16 mouse cellular contexts compared by ENCODE assay signal in genomic region chr6:91226058-91226457, GRCm38 (mm10). TPM values are rescaled to one million over a fixed set of nuclear protein-coding genes. Genes with fewer than 3 reads are reported as not detected.
DNase-seq lines count a peak whose midpoint lies in the region; TF ChIP-seq lines count a peak whose summit lies in the region.
"Had no signal": no experiment of that assay in that cellular context is flagged by ENCODE, and none has a peak within 500 bp of the region (broad histone marks: within the 10 kb centered on the region; RNA-seq: fewer than 3 reads in every experiment).

No protein-coding gene starts in this region.

- WGBS in cerebellum, adult 2 months: 78% methylated on average over 1 of the region's 1 CpGs

- H3K27me3 ChIP-seq in C2C12 (ENCODE audit: control insufficient read depth, insufficient read depth, insufficient read length) (no peaks in the 10 kb centered on the region), myocyte (ENCODE audit: control insufficient read depth, insufficient read depth, insufficient read length) (no peaks in the 10 kb centered on the region)
- H3K27me3 ChIP-seq in cerebellum, adult 2 months (ENCODE audit: control insufficient read depth, insufficient read depth, low read length): no peaks in the 10 kb centered on the region
- H3K27me3 ChIP-seq: Patski had no signal

- H3K27ac ChIP-seq in cerebellum, adult 2 months (ENCODE audit: insufficient read depth, low read length): no peak overlapping the region

- TF ChIP-seq CTCF in C2C12 (IDR thresholded peaks at IDR 0.05; ENCODE audit: control insufficient read depth, insufficient read depth, insufficient read length): no peak
- TF ChIP-seq CTCF in cerebellum, adult 2 months (IDR thresholded peaks at IDR 0.05; ENCODE audit: borderline replicate concordance, insufficient read depth, low read depth, low read length): no peak

- H3ac ChIP-seq in C2C12 (ENCODE audit: control insufficient read depth, insufficient read length, low read depth) (no peak overlapping the region), myocyte (ENCODE audit: control insufficient read depth, insufficient read length) (no peak overlapping the region)

- H3K79me3 ChIP-seq in C2C12 (ENCODE audit: low read depth): peaks cover 41% of the 10 kb centered on the region

- DNase-seq in lung, postnatal 36 days: no peak
- DNase-seq in cerebellum, adult 2 months: no peak
- DNase-seq: adrenal gland, adult 2 months; adrenal gland, adult 8-10 months; adrenal gland, postnatal 10 days; adrenal gland, postnatal 14 days; adrenal gland, postnatal 25 days; adrenal gland, postnatal 36 days; B cell, adult 2 months; cerebellum, adult 11 months; cerebellum, adult 18-20 months; cerebellum, adult 8-10 months had no signal

- peaks cover 98% of the 10 kb centered on the region for H3K79me2 ChIP-seq in C2C12 (ENCODE audit: control insufficient read depth, insufficient read depth)
- peaks cover 70% of the 10 kb centered on the region for H3K79me2 ChIP-seq in myocyte (ENCODE audit: control insufficient read depth, insufficient read depth)

- no peak for TF ChIP-seq POLR2A in myocyte (IDR thresholded peaks at IDR 0.05; ENCODE audit: insufficient read length, low read depth)
- TF ChIP-seq POLR2A in cerebellum, adult 2 months (IDR thresholded peaks at IDR 0.05; ENCODE audit: borderline replicate concordance, insufficient read depth, low read length): no peak

- H3K4me3 ChIP-seq in C2C12 (ENCODE audit: insufficient read depth, poor library complexity, severe bottlenecking) (no peak overlapping the region), myocyte (no peak overlapping the region)
- no peak overlapping the region for H3K4me3 ChIP-seq in cerebellum, adult 2 months (replicated peaks; ENCODE audit: insufficient read depth, low read depth, low read length)

- H3K4me2 ChIP-seq in myocyte (ENCODE audit: low read depth): no peak overlapping the region

- peaks cover 25% of the 10 kb centered on the region for H3K36me3 ChIP-seq in C2C12 (ENCODE audit: control insufficient read depth, insufficient read depth)
- no peaks in the 10 kb centered on the region for H3K36me3 ChIP-seq in myocyte (ENCODE audit: control insufficient read depth, insufficient read depth)
- H3K36me3 ChIP-seq: G1E had no signal

- H3K4me1 ChIP-seq in cerebellum, adult 2 months (ENCODE audit: control insufficient read depth, insufficient read depth, low read length): peaks cover 28% of the 10 kb centered on the region

TF ChIP-seq in C2C12, 6 proteins besides CTCF, POLR2A, EP300 and RAD21:
- TF ChIP-seq MYOD1 (IDR thresholded peaks at IDR 0.05; ENCODE audit: control insufficient read depth, insufficient read length, low read depth) (peak; percentile 32), MAX (IDR thresholded peaks at IDR 0.05) (no peak), USF1 (IDR thresholded peaks at IDR 0.05; ENCODE audit: low read depth) (no peak), CEBPB (IDR thresholded peaks at IDR 0.05; ENCODE audit: low read depth) (no peak)

TF ChIP-seq in myocyte, 11 proteins besides CTCF, POLR2A, EP300 and RAD21:
- TF ChIP-seq TCF3 (IDR thresholded peaks at IDR 0.05; ENCODE audit: insufficient read length, low read depth) (peak; percentile 68), TCF12 (IDR thresholded peaks at IDR 0.05; ENCODE audit: insufficient read depth, poor library complexity, severe bottlenecking) (peak; percentile 43), MAX (IDR thresholded peaks at IDR 0.05; ENCODE audit: low read depth) (no peak), REST (IDR thresholded peaks at IDR 0.05; ENCODE audit: insufficient read depth, insufficient read length) (no peak), POLR2AphosphoS2 (IDR thresholded peaks at IDR 0.05; ENCODE audit: insufficient read length, low read depth) (no peak), SRF (IDR thresholded peaks at IDR 0.05; ENCODE audit: control insufficient read depth, insufficient read length, low read depth) (no peak), MYOD1 (IDR thresholded peaks at IDR 0.05; ENCODE audit: control insufficient read depth in 1 of 3, insufficient read length in 2 of 3, low read depth in 2 of 3) (peak; percentile 22 to 91 (median 78)), MYOG (IDR thresholded peaks at IDR 0.05; ENCODE audit: control insufficient read depth in 1 of 3, insufficient read depth in 1 of 3, insufficient read length in 2 of 3, low read depth in 2 of 3) (peak; percentile 24 to 94 (median 74)), E2F4 (IDR thresholded peaks at IDR 0.05; ENCODE audit: insufficient read depth) (no peak), CEBPB (IDR thresholded peaks at IDR 0.05; ENCODE audit: insufficient read depth, poor library complexity, severe bottlenecking) (no peak), USF1 (IDR thresholded peaks at IDR 0.05; ENCODE audit: low read depth) (no peak)

RNA-seq across cellular contexts. Expression of gene Fbln2, which starts 13.8 kb away (rescaled TPM):
- polyA plus RNA-seq in C2C12 (2012; fragmentation: generic; extraction: Trizol): 91.6 TPM
- polyA plus RNA-seq in myocyte (2012; fragmentation: generic; extraction: Trizol): 167 TPM
- polyA plus RNA-seq in cerebellum, adult 2 months (2012; rRNA removed): 3.3 and 4.0 TPM in 2 replicates
- polyA plus RNA-seq: G1E had no signal

Comparison
In these comparisons a context has a peak if more than half of its experiments do, and no peak if none do; other contexts are left out.
1. RNA of gene Fbln2, which starts 13.8 kb away (polyA plus RNA-seq): 167 TPM in myocyte (single experiment) and 91.6 TPM in C2C12 (single experiment); 3.3 to 4.0 TPM in cerebellum, adult 2 months; every median in the first group is over 10 times any median in the second.